In genomic region chr7:102025187-102026119, GRCm38 (mm10) we compare ENCODE assay signal across 21 mouse cellular contexts. TPM values are rescaled to one million over a fixed set of nuclear protein-coding genes. Genes with fewer than 3 reads are reported as not detected.
DNase-seq lines count a peak whose midpoint lies in the region; ATAC-seq and TF ChIP-seq lines count a peak whose summit lies in the region.
"Had no signal": no experiment of that assay in that cellular context is flagged by ENCODE, and none has a peak within 500 bp of the region (broad histone marks: within the 10 kb centered on the region; RNA-seq: fewer than 3 reads in every experiment).

No protein-coding gene starts in this region.

- dilution Hi-C loops in CH12.LX (cut with MboI; ENCODE audit: extremely low pct_ligation_motif_present, extremely low pct_unique_long_range_greater_than_20kb, low sequenced_read_pairs): no loop called here

- peaks cover 48 to 78% of the 10 kb centered on the region in 2 experiments for H3K36me3 ChIP-seq in CH12.LX (replicated peaks in 1 of 2; ENCODE audit: control insufficient read depth in 1 of 2, insufficient read depth in 1 of 2, low read length in 1 of 2)
- peaks cover 21% of the 10 kb centered on the region for H3K36me3 ChIP-seq in liver, embryonic 11.5 days (ENCODE audit: control insufficient read depth, insufficient read depth, low read length)

- 92% methylated on average over 2 of the region's 2 CpGs for WGBS in liver, embryonic 11.5 days

- TF ChIP-seq EP300 in CH12.LX (IDR thresholded peaks at IDR 0.05; ENCODE audit: low read length): no peak

- intact Hi-C loops in gastrocnemius, postnatal 36 days (cut with DNase I): no loop called here

- no peaks in the 10 kb centered on the region for H3K79me2 ChIP-seq in CH12.LX (replicated peaks; ENCODE audit: control insufficient read depth, extremely low read depth, insufficient read depth, poor library complexity, severe bottlenecking)

- H3K4me2 ChIP-seq in CH12.LX (ENCODE audit: insufficient read depth, low read depth, poor library complexity, severe bottlenecking): no peak overlapping the region
- no peak overlapping the region for H3K4me2 ChIP-seq in liver, embryonic 11.5 days
- H3K4me2 ChIP-seq: midbrain, embryonic 15.5 days had no signal

- peaks cover 0 to 18% of the 10 kb centered on the region in 2 experiments; a peak in 3 of 4 replicates for H3K4me1 ChIP-seq in CH12.LX (ENCODE audit: control insufficient read depth in 1 of 2, insufficient read depth in 2 of 2)
- 0 out of 2 replicates have a peak, but pooled peaks cover 2% of the 10 kb centered on the region for H3K4me1 ChIP-seq in liver, embryonic 11.5 days (replicated peaks; ENCODE audit: control insufficient read depth, insufficient read depth, low read length)
- H3K4me1 ChIP-seq: hindbrain, embryonic 10.5 days; limb, embryonic 10.5 days; midbrain, embryonic 15.5 days had no signal

- H3K4me3 ChIP-seq in CH12.LX (replicated peaks in 1 of 3; ENCODE audit: low read depth in 2 of 3, low read length in 2 of 3, poor library complexity in 1 of 3): no peak overlapping the region
- H3K4me3 ChIP-seq in liver, embryonic 11.5 days (ENCODE audit: low read depth, low read length): no peak overlapping the region
- H3K4me3 ChIP-seq: heart, adult 2 months; hindbrain, embryonic 10.5 days; limb, embryonic 10.5 days; midbrain, embryonic 15.5 days had no signal

- H3K27me3 ChIP-seq in CH12.LX (replicated peaks): no peaks in the 10 kb centered on the region
- no peaks in the 10 kb centered on the region for H3K27me3 ChIP-seq in liver, embryonic 11.5 days (replicated peaks; ENCODE audit: control insufficient read depth, insufficient read depth, low read length)
- H3K27me3 ChIP-seq: midbrain, embryonic 15.5 days had no signal

- TF ChIP-seq RAD21 in CH12.LX (IDR thresholded peaks at IDR 0.05; ENCODE audit: low read depth, low read length): no peak

- no peak for TF ChIP-seq POLR2A in CH12.LX (IDR thresholded peaks at IDR 0.05; ENCODE audit: low read depth, low read length)

- no peak overlapping the region for H3K27ac ChIP-seq in CH12.LX (ENCODE audit: insufficient read depth, low read depth)
- no peak overlapping the region for H3K27ac ChIP-seq in liver, embryonic 11.5 days (ENCODE audit: low read depth, low read length)
- H3K27ac ChIP-seq: heart, adult 2 months; hindbrain, embryonic 10.5 days; limb, embryonic 10.5 days; midbrain, embryonic 15.5 days had no signal

- in situ Hi-C loops in CH12.LX (cut with MboI; ENCODE audit: low pct_ligation_motif_present, low pct_unique_long_range_greater_than_20kb, low sequenced_read_pairs): no loop called here

- no peaks in the 10 kb centered on the region for H3K9me3 ChIP-seq in CH12.LX (replicated peaks; ENCODE audit: low read length)
- no peaks in the 10 kb centered on the region for H3K9me3 ChIP-seq in liver, embryonic 11.5 days (ENCODE audit: control insufficient read depth, low read length)
- H3K9me3 ChIP-seq: hindbrain, embryonic 10.5 days; limb, embryonic 10.5 days; midbrain, embryonic 15.5 days had no signal

- no peak for TF ChIP-seq CTCF in CH12.LX (conservative IDR thresholded peaks at IDR 0.05 in 1 of 2, IDR thresholded peaks at IDR 0.05 in 1 of 2; ENCODE audit: low read depth in 2 of 2, low read length in 2 of 2)

- no peak overlapping the region for H3K9ac ChIP-seq in CH12.LX (ENCODE audit: insufficient read depth, low read depth)
- H3K9ac ChIP-seq in liver, embryonic 11.5 days (ENCODE audit: low read depth, low read length): no peak overlapping the region
- H3K9ac ChIP-seq: forebrain, postnatal 0 days; midbrain, embryonic 15.5 days had no signal

- DNase-seq in CH12.LX (ENCODE audit: extremely low read depth) (no peak), NIH3T3 (ENCODE audit: low read depth) (peak; percentile 22)
- peak; percentile 21 for DNase-seq in liver, embryonic 11.5 days (ENCODE audit: low spot score)
- DNase-seq in spleen, postnatal 14 days (ENCODE audit: low spot score in 2 of 2): no peak
- no peak for DNase-seq in gastrocnemius, postnatal 36 days
- DNase-seq in cerebellum, adult 11 months: no peak
- DNase-seq: cerebellum, adult 11-12 months; forebrain, postnatal 0 days; heart, adult 2 months; kidney, adult 2 months; kidney, postnatal 25 days; layer of hippocampus, postnatal 36 days; lung, adult 2 months; right cerebral cortex, postnatal 25 days; thymus, postnatal 25 days had no signal

- ATAC-seq in liver, embryonic 11.5 days (replicated peaks; ENCODE audit: low FRiP score): peak; percentile 60; the same call in 1 of the 2 replicates
- peak; percentile 44 for ATAC-seq in megakaryocyte progenitor cell, adult 5-6 weeks (replicated peaks; ENCODE audit: poor library complexity)
- ATAC-seq: forebrain, postnatal 0 days; midbrain, embryonic 15.5 days had no signal

TF ChIP-seq in CH12.LX, 34 proteins besides CTCF, POLR2A, EP300 and RAD21:
- peak; percentile 98 for TF ChIP-seq MAFK (IDR thresholded peaks at IDR 0.05; ENCODE audit: insufficient replicate concordance, low read length)
- TF ChIP-seq JUN (IDR thresholded peaks at IDR 0.05; ENCODE audit: insufficient read depth, low read depth, low read length): no peak

RNA-seq across cellular contexts. Expression of gene Il18bp, which starts 7.0 kb away (rescaled TPM):
- total RNA-seq in CH12.LX (2012; rRNA removed) (1.9 and 2.6 TPM in 2 replicates), CH12.LX (2014; rRNA removed) (1.7 and 1.9 TPM in 2 replicates)
- 2.9 and 3.3 TPM in 2 replicates for polyA plus RNA-seq in CH12.LX (2012; ENCODE audit: insufficient read length, low read depth)
- 2.4 and 3.9 TPM in 2 replicates for polyA plus RNA-seq in liver, embryonic 11.5 days (2014; fragmentation: Nextera tagmentation; extraction: Ambion mirVana)
- 3.1 and 7.6 TPM in 2 replicates for total RNA-seq in megakaryocyte progenitor cell, adult 5-6 weeks (2015)
- 2.1 and 2.5 TPM in 2 replicates for total RNA-seq in megakaryocyte progenitor cell, adult 5-6 weeks (2017)
- 1 to 10 TPM; 1.3 to 2.4 TPM for total RNA-seq in gastrocnemius, postnatal 36 days (2021)

RNA-seq across cellular contexts. Expression of gene Rnf121, which starts 39.8 kb away (rescaled TPM):
- total RNA-seq in CH12.LX (2012; rRNA removed) (20.4 and 20.7 TPM in 2 replicates), CH12.LX (2014; rRNA removed) (10.3 and 13.9 TPM in 2 replicates)
- polyA plus RNA-seq in CH12.LX (2012; ENCODE audit: insufficient read length, low read depth): 24.8 and 27.7 TPM in 2 replicates
- polyA plus RNA-seq in liver, embryonic 11.5 days (2014; fragmentation: Nextera tagmentation; extraction: Ambion mirVana): 16.4 and 16.7 TPM in 2 replicates
- total RNA-seq in megakaryocyte progenitor cell, adult 5-6 weeks (2015): 11.3 and 12.2 TPM in 2 replicates
- 7.1 and 12.7 TPM in 2 replicates for total RNA-seq in megakaryocyte progenitor cell, adult 5-6 weeks (2017)
- 10 to 100 TPM; 22.0 to 22.5 TPM for total RNA-seq in gastrocnemius, postnatal 36 days (2021)

RNA-seq across cellular contexts. Expression of gene Xndc1, which starts 39.9 kb away (rescaled TPM):
- total RNA-seq in CH12.LX (2012; rRNA removed) (19.8 and 20.2 TPM in 2 replicates), CH12.LX (2014; rRNA removed) (15.4 and 19.9 TPM in 2 replicates)
- 23.4 and 26.7 TPM in 2 replicates for polyA plus RNA-seq in CH12.LX (2012; ENCODE audit: insufficient read length, low read depth)
- polyA plus RNA-seq in liver, embryonic 11.5 days (2014; fragmentation: Nextera tagmentation; extraction: Ambion mirVana): 19.5 and 24.6 TPM in 2 replicates
- total RNA-seq in megakaryocyte progenitor cell, adult 5-6 weeks (2015): 17.6 and 19.7 TPM in 2 replicates
- 28.4 and 30.3 TPM in 2 replicates for total RNA-seq in megakaryocyte progenitor cell, adult 5-6 weeks (2017)
- total RNA-seq in gastrocnemius, postnatal 36 days (2021): 1 to 10 TPM; 3.2 to 4.5 TPM

RNA-seq across cellular contexts. Expression of gene Xntrpc, which starts 40.1 kb away (rescaled TPM):
- 1.6 and 1.9 TPM in 2 replicates for total RNA-seq in CH12.LX (2012; rRNA removed)
- 0.64 and 0.93 TPM in 2 replicates for total RNA-seq in CH12.LX (2014; rRNA removed)
- 1.6 and 1.7 TPM in 2 replicates for polyA plus RNA-seq in CH12.LX (2012; ENCODE audit: insufficient read length, low read depth)
- polyA plus RNA-seq in liver, embryonic 11.5 days (2014; fragmentation: Nextera tagmentation; extraction: Ambion mirVana): 0.71 and 0.81 TPM in 2 replicates
- 0.57 and 0.85 TPM in 2 replicates for total RNA-seq in megakaryocyte progenitor cell, adult 5-6 weeks (2015)
- 0.34 and 0.92 TPM in 2 replicates for total RNA-seq in megakaryocyte progenitor cell, adult 5-6 weeks (2017)
- under 1 TPM; 0.54 to 0.66 TPM for total RNA-seq in gastrocnemius, postnatal 36 days (2021)

RNA-seq across cellular contexts. Expression of gene Trpc2, which starts 57.5 kb away (rescaled TPM):
- total RNA-seq in CH12.LX (2012; rRNA removed) (0.17 TPM in 1 of 2 replicates, not detected in the other), CH12.LX (2014; rRNA removed) (0.24 TPM in 1 of 2 replicates, not detected in the other)
- not detected in 2 replicates for polyA plus RNA-seq in CH12.LX (2012; ENCODE audit: insufficient read length, low read depth)
- polyA plus RNA-seq in liver, embryonic 11.5 days (2014; fragmentation: Nextera tagmentation; extraction: Ambion mirVana): not detected in 2 replicates
- total RNA-seq in megakaryocyte progenitor cell, adult 5-6 weeks (2015): not detected in 2 replicates
- 0.24 TPM in 1 of 2 replicates, not detected in the other for total RNA-seq in megakaryocyte progenitor cell, adult 5-6 weeks (2017)
- total RNA-seq in gastrocnemius, postnatal 36 days (2021): under 1 TPM; 0.42 to 0.54 TPM
- polyA plus RNA-seq: embryonic facial prominence, embryonic 11.5 days; forebrain, postnatal 0 days; hindbrain, embryonic 10.5 days; kidney, adult 2 months; limb, embryonic 10.5 days; lung, adult 2 months; midbrain, embryonic 15.5 days; testis, adult 2 months had no signal

Comparison
In these comparisons a context has a peak if more than half of its experiments do, and no peak if none do; other contexts are left out.
1. DNase-seq: peak in NIH3T3 (single experiment) and liver, embryonic 11.5 days (single experiment); none in CH12.LX (single experiment), spleen, postnatal 14 days (0 of 2), gastrocnemius, postnatal 36 days (0 of 2) and cerebellum, adult 11 months (single experiment).